Comparison of ENCODE assay signal across 14 mouse cellular contexts in the genomic region with DNA sequence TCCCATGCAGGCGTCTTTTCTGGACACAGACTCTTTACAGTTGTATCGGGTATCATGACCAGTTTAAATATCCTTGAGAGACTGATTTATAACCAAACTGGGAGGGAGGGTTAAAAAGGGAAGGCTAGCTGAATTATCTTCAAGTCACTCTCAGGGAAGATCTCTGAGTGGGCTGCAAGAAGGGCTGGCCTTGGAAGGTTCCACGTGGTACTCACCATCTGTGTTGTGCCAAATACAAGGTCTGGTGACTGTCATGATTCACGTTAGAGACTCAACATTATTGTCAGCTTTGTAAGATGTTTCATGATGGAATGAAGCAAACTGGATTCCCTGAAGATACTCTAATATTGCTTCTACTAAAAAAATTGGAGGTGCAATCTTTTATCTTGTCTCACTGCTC.
DNase-seq lines count a peak whose midpoint lies in the region.
"Had no signal": no experiment of that assay in that cellular context is flagged by ENCODE, and none has a peak within 500 bp of the region (broad histone marks: within the 10 kb centered on the region; RNA-seq: fewer than 3 reads in every experiment).

No protein-coding gene starts in this region.

- DNase-seq in adrenal gland, adult 8-10 months: peak; percentile 39
- no peak for DNase-seq in adrenal gland, postnatal 25 days
- peak; percentile 27 for DNase-seq in layer of hippocampus, adult 9-11 months
- no peak for DNase-seq in layer of hippocampus, adult 9-10 months (ENCODE audit: low spot score)
- peak; percentile 48 for DNase-seq in adrenal gland, postnatal 14 days
- peak; percentile 63 for DNase-seq in brain, adult 2 months (ENCODE audit: low read depth, low spot score)
- no peak for DNase-seq in heart, adult 18-20 months
- DNase-seq: cerebellum, adult 11-12 months; cerebellum, adult 8-10 months; cerebellum, postnatal 10 days; cerebellum, postnatal 36 days; embryo, embryonic 11 days; gastrocnemius, postnatal 25 days; heart, adult 2 months had no signal

Comparison
In these comparisons a context has a peak if more than half of its experiments do, and no peak if none do; other contexts are left out.
1. DNase-seq: peak in adrenal gland, adult 8-10 months (single experiment), layer of hippocampus, adult 9-11 months (single experiment), adrenal gland, postnatal 14 days (single experiment) and brain, adult 2 months (single experiment); none in adrenal gland, postnatal 25 days (single experiment), layer of hippocampus, adult 9-10 months (single experiment) and heart, adult 18-20 months (0 of 2).